Comparison of ENCODE assay signal across 28 mouse cellular contexts in the genomic region with DNA sequence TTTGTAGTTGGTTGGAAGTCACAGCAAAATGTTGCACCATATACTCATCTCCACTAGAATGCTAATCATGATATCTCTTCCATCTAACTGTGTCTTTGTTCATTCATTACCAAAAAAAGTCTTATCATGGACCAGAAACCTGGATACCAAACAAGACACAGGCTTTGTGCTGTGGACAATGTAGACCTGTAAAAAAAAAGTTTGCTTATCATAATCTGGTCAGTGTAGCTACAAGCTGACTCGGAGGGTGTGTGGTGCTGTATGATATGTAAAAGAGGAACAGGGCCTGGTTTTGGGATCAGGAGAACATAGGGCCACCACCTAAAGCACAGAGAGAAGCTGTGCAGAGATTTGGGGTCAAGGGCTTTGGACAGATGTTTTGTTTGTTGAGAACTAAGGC. TPM values are rescaled to one million over a fixed set of nuclear protein-coding genes. Genes with fewer than 3 reads are reported as not detected.
DNase-seq lines count a peak whose midpoint lies in the region; ATAC-seq lines count a peak whose summit lies in the region.
"Had no signal": no experiment of that assay in that cellular context is flagged by ENCODE, and none has a peak within 500 bp of the region (broad histone marks: within the 10 kb centered on the region; RNA-seq: fewer than 3 reads in every experiment).

No protein-coding gene starts in this region.

- H3K9me3 ChIP-seq in liver, embryonic 11.5 days (ENCODE audit: control insufficient read depth, low read length): no peaks in the 10 kb centered on the region
- H3K9me3 ChIP-seq in liver, embryonic 12.5 days (replicated peaks): no peaks in the 10 kb centered on the region
- H3K9me3 ChIP-seq in liver, embryonic 16.5 days (replicated peaks; ENCODE audit: control insufficient read depth, low read length): no peaks in the 10 kb centered on the region
- no peaks in the 10 kb centered on the region for H3K9me3 ChIP-seq in heart, embryonic 10.5 days
- H3K9me3 ChIP-seq: embryonic facial prominence, embryonic 15.5 days; forebrain, embryonic 10.5 days; forebrain, embryonic 15.5 days; heart, embryonic 13.5 days; hindbrain, embryonic 15.5 days had no signal

- no peak overlapping the region for H3K27ac ChIP-seq in liver, embryonic 11.5 days (ENCODE audit: low read depth, low read length)
- H3K27ac ChIP-seq in liver, embryonic 12.5 days: no peak overlapping the region
- H3K27ac ChIP-seq in liver, embryonic 16.5 days (ENCODE audit: low read length): no peak overlapping the region
- H3K27ac ChIP-seq in heart, embryonic 10.5 days: no peak overlapping the region
- H3K27ac ChIP-seq: embryonic facial prominence, embryonic 15.5 days; forebrain, embryonic 10.5 days; forebrain, embryonic 15.5 days; heart, adult 2 months; heart, embryonic 13.5 days; hindbrain, embryonic 15.5 days had no signal

- H3K36me3 ChIP-seq in liver, embryonic 11.5 days (ENCODE audit: control insufficient read depth, insufficient read depth, low read length): no peaks in the 10 kb centered on the region
- H3K36me3 ChIP-seq in liver, embryonic 12.5 days: peaks cover 13% of the 10 kb centered on the region
- no peaks in the 10 kb centered on the region for H3K36me3 ChIP-seq in liver, embryonic 16.5 days (ENCODE audit: control insufficient read depth, insufficient read depth)
- peaks cover 37% of the 10 kb centered on the region for H3K36me3 ChIP-seq in heart, embryonic 10.5 days

- H3K27me3 ChIP-seq in liver, embryonic 11.5 days (replicated peaks; ENCODE audit: control insufficient read depth, insufficient read depth, low read length): no peaks in the 10 kb centered on the region
- H3K27me3 ChIP-seq in liver, embryonic 12.5 days (replicated peaks): no peaks in the 10 kb centered on the region
- no peaks in the 10 kb centered on the region for H3K27me3 ChIP-seq in liver, embryonic 16.5 days (ENCODE audit: control insufficient read depth, insufficient read depth, low read depth, low read length)
- no peaks in the 10 kb centered on the region for H3K27me3 ChIP-seq in heart, embryonic 10.5 days (ENCODE audit: insufficient read depth, poor library complexity, severe bottlenecking)
- H3K27me3 ChIP-seq: embryonic facial prominence, embryonic 15.5 days; forebrain, embryonic 15.5 days; heart, embryonic 13.5 days; hindbrain, embryonic 15.5 days had no signal

- H3K9ac ChIP-seq in liver, embryonic 11.5 days (ENCODE audit: low read depth, low read length): no peak overlapping the region
- H3K9ac ChIP-seq in liver, embryonic 12.5 days: no peak overlapping the region
- no peak overlapping the region for H3K9ac ChIP-seq in liver, embryonic 16.5 days (ENCODE audit: low read depth, low read length)
- H3K9ac ChIP-seq: embryonic facial prominence, embryonic 15.5 days; forebrain, embryonic 15.5 days; heart, embryonic 13.5 days; hindbrain, embryonic 15.5 days had no signal

- no peak for DNase-seq in liver, embryonic 11.5 days (ENCODE audit: low spot score)
- no peak for DNase-seq in liver
- DNase-seq in layer of hippocampus, postnatal 36 days: no peak
- no peak for DNase-seq in heart, adult 9 months (ENCODE audit: low spot score in 2 of 2)
- no peak for DNase-seq in heart, embryonic 10.5 days (ENCODE audit: low spot score)
- DNase-seq: adrenal gland, adult 8-10 months; adrenal gland, postnatal 36 days; cerebellum, adult 11-12 months; cerebellum, adult 9-10 months; cerebellum, postnatal 36 days; embryo, embryonic 11 days; gastrocnemius, postnatal 10 days; heart, adult 2 months; heart, postnatal 36 days had no signal

- no peak overlapping the region for H3K4me2 ChIP-seq in liver, embryonic 11.5 days
- no peak overlapping the region for H3K4me2 ChIP-seq in liver, embryonic 12.5 days
- no peak overlapping the region for H3K4me2 ChIP-seq in liver, embryonic 16.5 days (ENCODE audit: low read depth, low read length)
- H3K4me2 ChIP-seq: embryonic facial prominence, embryonic 15.5 days; forebrain, embryonic 15.5 days; heart, embryonic 13.5 days; hindbrain, embryonic 15.5 days had no signal

- no peak overlapping the region for H3K4me3 ChIP-seq in liver, embryonic 11.5 days (ENCODE audit: low read depth, low read length)
- H3K4me3 ChIP-seq in liver, embryonic 12.5 days: no peak overlapping the region
- no peak overlapping the region for H3K4me3 ChIP-seq in liver, embryonic 16.5 days (ENCODE audit: low read depth, low read length)
- H3K4me3 ChIP-seq in heart, embryonic 10.5 days: no peak overlapping the region
- H3K4me3 ChIP-seq: embryonic facial prominence, embryonic 15.5 days; erythroblast, embryonic 14.5 days; forebrain, embryonic 10.5 days; forebrain, embryonic 15.5 days; heart, adult 2 months; heart, embryonic 13.5 days; hindbrain, embryonic 15.5 days had no signal

- peak; percentile 53 for ATAC-seq in liver, embryonic 11.5 days (replicated peaks; ENCODE audit: low FRiP score)
- ATAC-seq in liver, embryonic 12.5 days: peak; percentile 66
- ATAC-seq in liver, embryonic 16.5 days (ENCODE audit: low read depth): peak; percentile 51; the same call in 1 of the 2 replicates
- ATAC-seq in cerebellum, adult (ENCODE audit: insufficient number of reproducible peaks, low FRiP score, low TSS enrichment): no peak
- ATAC-seq: forebrain, embryonic 15.5 days had no signal

- WGBS in liver, embryonic 11.5 days: 46% methylated on average over 1 of the region's 1 CpGs
- WGBS in liver, embryonic 12.5 days (ENCODE audit: insufficient replicate concordance): 29% methylated on average over 1 of the region's 1 CpGs
- 9% methylated on average over 1 of the region's 1 CpGs for WGBS in liver, embryonic 16.5 days (ENCODE audit: insufficient replicate concordance)
- 67% methylated on average over 1 of the region's 1 CpGs for WGBS in heart, embryonic 10.5 days

- peaks cover 12% of the 10 kb centered on the region for H3K4me1 ChIP-seq in liver, embryonic 11.5 days (replicated peaks; ENCODE audit: control insufficient read depth, insufficient read depth, low read length)
- peaks cover 11% of the 10 kb centered on the region for H3K4me1 ChIP-seq in liver, embryonic 12.5 days
- peaks cover under 1% of the 10 kb centered on the region for H3K4me1 ChIP-seq in liver, embryonic 16.5 days (ENCODE audit: control insufficient read depth, low read depth, low read length)
- H3K4me1 ChIP-seq in heart, embryonic 10.5 days: peaks cover 3% of the 10 kb centered on the region
- H3K4me1 ChIP-seq: embryonic facial prominence, embryonic 15.5 days had no signal

RNA-seq across cellular contexts. Expression of gene Gm10840, which starts 31.2 kb away (rescaled TPM):
- not detected in 2 replicates for polyA plus RNA-seq in liver, embryonic 11.5 days (2014; fragmentation: Nextera tagmentation; extraction: Ambion mirVana)
- polyA plus RNA-seq in liver, embryonic 12.5 days (2016; fragmentation: Nextera tagmentation; extraction: Ambion mirVana): not detected in 2 replicates
- polyA plus RNA-seq in liver, embryonic 16.5 days (2015; fragmentation: Nextera tagmentation; extraction: Ambion mirVana): not detected in 2 replicates
- total RNA-seq in layer of hippocampus, postnatal 36 days (2021): 1 to 10 TPM in 1 of 2 experiments, not detected in 1; 2.2 TPM
- polyA plus RNA-seq in heart, embryonic 10.5 days (2016; fragmentation: Nextera tagmentation; extraction: Ambion mirVana): not detected in 2 replicates
- total RNA-seq: adrenal gland, adult 8-10 months; adrenal gland, postnatal 36 days; gastrocnemius, postnatal 10 days; gastrocnemius, postnatal 4 days; heart, adult 2 months; heart, postnatal 36 days had no signal
- polyA plus RNA-seq: C2C12; embryonic facial prominence, embryonic 11.5 days; erythroblast, embryonic 14.5 days; heart, adult 2 months; heart, embryonic 13.5 days; heart, postnatal 0 days; hindbrain, embryonic 11.5 days had no signal

RNA-seq across cellular contexts. Expression of gene Limd2, which starts 31.2 kb away (rescaled TPM):
- polyA plus RNA-seq in liver, embryonic 11.5 days (2014; fragmentation: Nextera tagmentation; extraction: Ambion mirVana): 172 and 182 TPM in 2 replicates
- 109 and 112 TPM in 2 replicates for polyA plus RNA-seq in liver, embryonic 12.5 days (2016; fragmentation: Nextera tagmentation; extraction: Ambion mirVana)
- 76.8 and 79.6 TPM in 2 replicates for polyA plus RNA-seq in liver, embryonic 16.5 days (2015; fragmentation: Nextera tagmentation; extraction: Ambion mirVana)
- 100 to 1,000 TPM; 138 to 144 TPM for total RNA-seq in layer of hippocampus, postnatal 36 days (2021)
- 172 and 261 TPM in 2 replicates for polyA plus RNA-seq in heart, embryonic 10.5 days (2016; fragmentation: Nextera tagmentation; extraction: Ambion mirVana)

RNA-seq across cellular contexts. Expression of gene Map3k3, which starts 45.1 kb away (rescaled TPM):
- 12.8 and 17.4 TPM in 2 replicates for polyA plus RNA-seq in liver, embryonic 11.5 days (2014; fragmentation: Nextera tagmentation; extraction: Ambion mirVana)
- 9.7 and 11.2 TPM in 2 replicates for polyA plus RNA-seq in liver, embryonic 12.5 days (2016; fragmentation: Nextera tagmentation; extraction: Ambion mirVana)
- polyA plus RNA-seq in liver, embryonic 16.5 days (2015; fragmentation: Nextera tagmentation; extraction: Ambion mirVana): 2.4 and 3.6 TPM in 2 replicates
- total RNA-seq in layer of hippocampus, postnatal 36 days (2021): 10 to 100 TPM; 29.3 to 33.8 TPM
- polyA plus RNA-seq in heart, embryonic 10.5 days (2016; fragmentation: Nextera tagmentation; extraction: Ambion mirVana): 24.1 and 25.1 TPM in 2 replicates
